Mouse (Mus musculus): ENCODE data around the gene Slc5a2. TPM values are rescaled to one million over a fixed set of nuclear protein-coding genes. Genes with fewer than 3 reads are reported as not detected.

Gene Slc5a2
- polyA plus RNA-seq, 1 experiment from 2014 or later, result 0.13 TPM

GRCm38 (mm10) chr7:128256783-128257334, 8.6 kb upstream of the Slc5a2 start:
- ATAC-seq (ENCODE audit: insufficient read depth, low FRiP score, low TSS enrichment), result no peak
- no peak overlapping the region for H3K9ac ChIP-seq (ENCODE audit: low read length)
- H3K4me1 ChIP-seq (ENCODE audit: control insufficient read depth, insufficient read depth, low read length), result peaks cover 5% of the 10 kb centered on the region; the same call in 1 of the 2 replicates
- no peaks in the 10 kb centered on the region for H3K9me3 ChIP-seq (ENCODE audit: control insufficient read depth, low read length)
- 77% methylated on average over 5 of the region's 5 CpGs for WGBS
- H3K27me3 ChIP-seq (ENCODE audit: control insufficient read depth, insufficient read depth, low read length), result no peaks in the 10 kb centered on the region
- H3K4me3 ChIP-seq (ENCODE audit: low read depth, low read length), result no peak overlapping the region
- no peak for DNase-seq (ENCODE audit: low spot score)
- no peak overlapping the region for H3K27ac ChIP-seq (ENCODE audit: low read depth, low read length)
- no peaks in the 10 kb centered on the region for H3K36me3 ChIP-seq (ENCODE audit: control insufficient read depth, insufficient read depth, low read length)
- no peak overlapping the region for H3K4me2 ChIP-seq (ENCODE audit: low read depth)

DNA sequence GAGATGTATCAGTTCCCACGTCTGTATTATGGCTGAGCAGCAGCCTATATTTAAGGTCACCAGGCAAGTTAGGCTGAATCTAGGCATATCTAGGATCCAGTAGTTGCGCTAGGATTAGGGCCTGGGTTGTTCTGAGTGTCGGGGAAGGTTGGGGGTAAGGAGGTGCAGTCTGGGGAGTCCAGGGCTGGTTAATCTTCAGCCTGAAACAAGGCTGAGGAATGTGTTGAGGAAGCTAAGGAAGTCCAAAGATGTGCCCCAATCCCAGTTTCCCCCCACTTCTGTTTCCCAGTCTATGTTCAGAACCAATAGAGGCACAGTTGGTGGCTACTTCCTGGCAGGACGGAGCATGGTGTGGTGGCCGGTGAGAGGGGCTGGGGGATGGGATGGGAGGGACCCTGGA, 599 bp downstream of the Slc5a2 start:
- Histone ChIP-seq H3K9ac (ENCODE audit: low read length) (no peak overlapping the region), H3K27me3 (ENCODE audit: control insufficient read depth, insufficient read depth, low read length) (no peaks in the 10 kb centered on the region), H3K4me1 (ENCODE audit: control insufficient read depth, insufficient read depth, low read length) (no peaks in the 10 kb centered on the region), H3K27ac (ENCODE audit: low read depth, low read length) (no peak overlapping the region), H3K4me2 (ENCODE audit: low read depth) (no peak overlapping the region), H3K36me3 (ENCODE audit: control insufficient read depth, insufficient read depth, low read length) (no peaks in the 10 kb centered on the region; the same call in 1 of the 2 replicates), H3K4me3 (ENCODE audit: low read depth, low read length) (no peak overlapping the region), H3K9me3 (ENCODE audit: control insufficient read depth, low read length) (no peaks in the 10 kb centered on the region)
- 77% methylated on average over 5 of the region's 5 CpGs for WGBS
- ATAC-seq (ENCODE audit: insufficient read depth, low FRiP score, low TSS enrichment), result no peak
- no peak for DNase-seq (ENCODE audit: low spot score)

DNA sequence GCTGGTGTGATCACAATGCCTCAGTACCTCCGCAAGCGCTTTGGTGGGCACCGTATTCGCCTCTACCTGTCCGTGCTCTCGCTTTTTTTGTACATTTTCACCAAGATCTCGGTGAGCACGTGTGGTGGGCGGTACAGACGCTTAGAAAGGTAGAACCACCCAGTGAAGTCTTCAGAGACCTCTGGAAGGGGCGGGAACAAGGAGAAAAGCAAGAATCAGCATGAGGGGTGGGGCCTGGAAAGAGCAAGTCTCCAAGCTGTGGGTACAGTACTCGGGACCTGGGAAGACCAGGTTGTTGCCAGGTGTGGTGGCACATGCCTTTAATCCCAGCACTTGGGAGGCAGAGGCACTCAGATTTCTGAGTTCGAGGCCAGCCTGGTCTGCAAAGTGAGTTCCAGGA, 1.9 kb downstream of the Slc5a2 start:
- no peaks in the 10 kb centered on the region; the same call in none of the 2 replicates for H3K36me3 ChIP-seq (ENCODE audit: control insufficient read depth, insufficient read depth, low read length)
- no peak overlapping the region for H3K4me2 ChIP-seq (ENCODE audit: low read depth)
- no peak for ATAC-seq (ENCODE audit: insufficient read depth, low FRiP score, low TSS enrichment)
- H3K27ac ChIP-seq (ENCODE audit: low read depth, low read length), result no peak overlapping the region
- WGBS, result 63% methylated on average over 13 of the region's 13 CpGs
- H3K9me3 ChIP-seq (ENCODE audit: control insufficient read depth, low read length), result no peaks in the 10 kb centered on the region
- DNase-seq (ENCODE audit: low spot score), result no peak
- H3K27me3 ChIP-seq (ENCODE audit: control insufficient read depth, insufficient read depth, low read length), result no peaks in the 10 kb centered on the region
- H3K9ac ChIP-seq (ENCODE audit: low read length), result no peak overlapping the region
- H3K4me1 ChIP-seq (ENCODE audit: control insufficient read depth, insufficient read depth, low read length), result no peaks in the 10 kb centered on the region
- H3K4me3 ChIP-seq (ENCODE audit: low read depth, low read length), result no peak overlapping the region

- DNase-seq (ENCODE audit: low spot score) (no peak), ATAC-seq (ENCODE audit: insufficient read depth, low FRiP score, low TSS enrichment) (no peak)
- Histone ChIP-seq H3K4me1 (ENCODE audit: control insufficient read depth, insufficient read depth, low read length) (no peaks in the 10 kb centered on the region), H3K27ac (ENCODE audit: low read depth, low read length) (no peak overlapping the region), H3K4me2 (ENCODE audit: low read depth) (no peak overlapping the region), H3K27me3 (ENCODE audit: control insufficient read depth, insufficient read depth, low read length) (no peaks in the 10 kb centered on the region), H3K9ac (ENCODE audit: low read length) (no peak overlapping the region), H3K9me3 (ENCODE audit: control insufficient read depth, low read length) (no peaks in the 10 kb centered on the region), H3K4me3 (ENCODE audit: low read depth, low read length) (no peak overlapping the region), H3K36me3 (ENCODE audit: control insufficient read depth, insufficient read depth, low read length) (peaks cover 4% of the 10 kb centered on the region)
- 81% methylated on average over 7 of the region's 7 CpGs for WGBS
These were observed 2.4 kb downstream of the Slc5a2 start for GRCm38 (mm10) chr7:128267813-128268212.

DNA sequence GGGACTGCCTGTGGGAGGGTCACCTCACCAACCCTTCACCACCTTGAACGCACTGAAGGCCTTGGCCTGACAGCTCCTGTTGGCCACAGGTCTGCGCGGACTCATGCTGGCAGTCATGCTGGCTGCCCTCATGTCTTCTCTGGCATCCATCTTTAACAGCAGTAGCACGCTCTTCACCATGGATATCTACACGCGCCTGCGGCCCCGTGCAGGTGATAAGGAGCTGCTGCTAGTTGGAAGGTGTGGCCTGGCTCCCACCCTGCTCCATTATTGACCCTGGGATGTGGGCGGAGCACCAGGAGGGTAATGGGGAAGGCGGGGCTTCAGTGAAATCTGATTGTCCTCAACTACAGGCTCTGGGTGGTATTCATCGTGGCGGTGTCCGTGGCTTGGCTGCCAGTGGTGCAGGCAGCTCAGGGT, 5.0 kb downstream of the Slc5a2 start:
- H3K9me3 ChIP-seq (ENCODE audit: control insufficient read depth, low read length), result no peaks in the 10 kb centered on the region
- no peaks in the 10 kb centered on the region for H3K4me1 ChIP-seq (ENCODE audit: control insufficient read depth, insufficient read depth, low read length)
- H3K4me2 ChIP-seq (ENCODE audit: low read depth), result no peak overlapping the region
- ATAC-seq (ENCODE audit: insufficient read depth, low FRiP score, low TSS enrichment) (no peak), DNase-seq (ENCODE audit: low spot score) (no peak)
- H3K27ac ChIP-seq (ENCODE audit: low read depth, low read length), result no peak overlapping the region
- H3K36me3 ChIP-seq (ENCODE audit: control insufficient read depth, insufficient read depth, low read length), result peaks cover 4% of the 10 kb centered on the region
- WGBS, result 49% methylated on average over 13 of the region's 13 CpGs
- no peak overlapping the region for H3K9ac ChIP-seq (ENCODE audit: low read length)
- H3K4me3 ChIP-seq (ENCODE audit: low read depth, low read length), result no peak overlapping the region
- no peaks in the 10 kb centered on the region for H3K27me3 ChIP-seq (ENCODE audit: control insufficient read depth, insufficient read depth, low read length)

- DNase-seq (ENCODE audit: low spot score), result no peak
- H3K4me2 ChIP-seq (ENCODE audit: low read depth), result no peak overlapping the region
- no peak overlapping the region for H3K27ac ChIP-seq (ENCODE audit: low read depth, low read length)
- no peaks in the 10 kb centered on the region for H3K4me1 ChIP-seq (ENCODE audit: control insufficient read depth, insufficient read depth, low read length)
- H3K4me3 ChIP-seq (ENCODE audit: low read depth, low read length), result no peak overlapping the region
- 88% methylated on average over 9 of the region's 9 CpGs for WGBS
- no peak for ATAC-seq (ENCODE audit: insufficient read depth, low FRiP score, low TSS enrichment)
- H3K9ac ChIP-seq (ENCODE audit: low read length), result no peak overlapping the region
- H3K9me3 ChIP-seq (ENCODE audit: control insufficient read depth, low read length), result no peaks in the 10 kb centered on the region
- no peaks in the 10 kb centered on the region for H3K27me3 ChIP-seq (ENCODE audit: control insufficient read depth, insufficient read depth, low read length)
- peaks cover 8% of the 10 kb centered on the region for H3K36me3 ChIP-seq (ENCODE audit: control insufficient read depth, insufficient read depth, low read length)
These were observed 6.0 kb downstream of the Slc5a2 start for GRCm38 (mm10) chr7:128271496-128271895.

DNA sequence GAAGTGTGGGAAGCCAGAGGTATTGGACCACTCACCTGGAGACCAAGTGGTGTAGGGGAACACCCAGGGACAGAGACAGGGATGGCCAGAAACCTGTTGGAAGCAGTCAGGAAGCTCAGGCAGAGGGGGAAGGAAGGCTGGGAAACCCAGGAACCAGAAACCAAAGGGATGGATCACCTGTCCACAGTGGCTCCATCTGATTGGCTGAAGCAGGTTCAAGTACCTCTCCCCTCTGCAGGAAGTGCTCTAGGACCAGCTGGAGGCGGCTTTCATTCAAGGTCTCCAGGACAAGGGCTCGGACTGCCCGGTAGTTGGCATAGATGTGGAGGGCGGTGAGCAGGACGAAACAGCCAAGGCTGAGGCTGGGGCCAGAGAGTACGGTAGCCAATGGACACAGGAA, 10.6 kb downstream of the Slc5a2 start:
- H3K9me3 ChIP-seq (ENCODE audit: control insufficient read depth, low read length), result no peaks in the 10 kb centered on the region
- 96% methylated on average over 6 of the region's 6 CpGs for WGBS
- no peak overlapping the region for H3K27ac ChIP-seq (ENCODE audit: low read depth, low read length)
- no peaks in the 10 kb centered on the region for H3K27me3 ChIP-seq (ENCODE audit: control insufficient read depth, insufficient read depth, low read length)
- no peak overlapping the region for H3K4me3 ChIP-seq (ENCODE audit: low read depth, low read length)
- no peak overlapping the region for H3K9ac ChIP-seq (ENCODE audit: low read length)
- no peaks in the 10 kb centered on the region for H3K4me1 ChIP-seq (ENCODE audit: control insufficient read depth, insufficient read depth, low read length)
- DNase-seq (ENCODE audit: low spot score) (no peak), ATAC-seq (ENCODE audit: insufficient read depth, low FRiP score, low TSS enrichment) (no peak)
- H3K4me2 ChIP-seq (ENCODE audit: low read depth), result no peak overlapping the region
- H3K36me3 ChIP-seq (ENCODE audit: control insufficient read depth, insufficient read depth, low read length), result peaks cover 8% of the 10 kb centered on the region

DNA sequence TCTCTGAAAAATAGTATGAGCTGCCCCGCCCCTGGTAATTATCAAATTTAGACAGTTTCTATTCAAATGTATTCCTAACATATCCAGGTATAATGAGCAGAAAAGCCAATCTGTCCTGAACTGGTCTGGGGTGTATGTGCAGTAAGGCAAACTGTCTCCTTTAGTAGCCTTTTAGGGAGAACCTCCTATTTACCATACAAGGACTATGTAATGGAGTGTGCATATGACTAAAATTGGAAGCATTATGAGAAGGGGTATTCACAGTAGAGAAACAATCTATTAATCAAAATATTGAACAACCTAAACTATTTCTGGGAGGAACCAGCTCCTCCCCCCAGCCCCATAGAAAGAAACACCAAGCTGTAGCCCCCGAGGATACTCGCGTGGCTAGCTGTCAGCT, 14.3 kb downstream of the Slc5a2 start:
- H3K4me3 ChIP-seq (ENCODE audit: low read depth, low read length), result no peak overlapping the region
- H3K27ac ChIP-seq (ENCODE audit: low read depth, low read length), result no peak overlapping the region
- no peaks in the 10 kb centered on the region for H3K27me3 ChIP-seq (ENCODE audit: control insufficient read depth, insufficient read depth, low read length)
- H3K36me3 ChIP-seq (ENCODE audit: control insufficient read depth, insufficient read depth, low read length), result peaks cover 4% of the 10 kb centered on the region; the same call in 1 of the 2 replicates
- DNase-seq (ENCODE audit: low spot score), result no peak
- H3K9me3 ChIP-seq (ENCODE audit: control insufficient read depth, low read length), result no peaks in the 10 kb centered on the region
- H3K9ac ChIP-seq (ENCODE audit: low read length), result no peak overlapping the region
- ATAC-seq (ENCODE audit: insufficient read depth, low FRiP score, low TSS enrichment), result no peak
- WGBS, result 94% methylated on average over 4 of the region's 4 CpGs
- peaks cover 4% of the 10 kb centered on the region; the same call in 1 of the 2 replicates for H3K4me1 ChIP-seq (ENCODE audit: control insufficient read depth, insufficient read depth, low read length)
- H3K4me2 ChIP-seq (ENCODE audit: low read depth), result no peak overlapping the region

DNA sequence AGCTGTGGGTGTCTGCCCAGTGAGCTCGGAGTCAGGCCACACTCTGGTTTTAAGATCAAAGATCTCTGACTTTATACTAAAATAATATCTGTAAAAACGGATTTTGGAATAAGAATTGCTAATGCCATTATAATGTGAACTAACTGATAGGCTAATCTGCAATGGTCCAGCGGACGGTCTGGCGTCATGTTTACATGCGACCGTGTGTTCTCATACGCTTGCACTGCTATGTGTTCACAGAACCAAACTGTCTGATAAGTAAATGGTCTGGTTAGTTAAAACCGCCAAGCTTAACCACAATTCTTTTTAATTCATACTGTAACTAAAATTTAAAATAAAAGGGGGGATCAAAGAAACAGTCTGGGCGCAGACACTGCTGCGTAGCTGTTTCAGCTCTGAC, 16.3 kb downstream of the Slc5a2 start:
- peaks cover 4% of the 10 kb centered on the region; the same call in 1 of the 2 replicates for H3K4me1 ChIP-seq (ENCODE audit: control insufficient read depth, insufficient read depth, low read length)
- H3K4me3 ChIP-seq (ENCODE audit: low read depth, low read length), result no peak overlapping the region
- WGBS, result 81% methylated on average over 11 of the region's 11 CpGs
- no peak for ATAC-seq (ENCODE audit: insufficient read depth, low FRiP score, low TSS enrichment)
- no peaks in the 10 kb centered on the region for H3K27me3 ChIP-seq (ENCODE audit: control insufficient read depth, insufficient read depth, low read length)
- no peak for DNase-seq (ENCODE audit: low spot score)
- no peak overlapping the region for H3K9ac ChIP-seq (ENCODE audit: low read length)
- H3K4me2 ChIP-seq (ENCODE audit: low read depth), result no peak overlapping the region
- no peaks in the 10 kb centered on the region for H3K9me3 ChIP-seq (ENCODE audit: control insufficient read depth, low read length)
- H3K27ac ChIP-seq (ENCODE audit: low read depth, low read length), result no peak overlapping the region
- no peaks in the 10 kb centered on the region for H3K36me3 ChIP-seq (ENCODE audit: control insufficient read depth, insufficient read depth, low read length)
